Mouse (Mus musculus) CD4-positive, CD25-positive, alpha-beta regulatory T cell (primary cell): ENCODE measurements around the gene Entpd8. TPM values are rescaled to one million over a fixed set of nuclear protein-coding genes. Genes with fewer than 3 reads are reported as not detected.

Experiments used
- polyA plus RNA-seq: library from polyadenylated mRNA; unstranded; fragments of 100-300 nt; shearing (Covaris generic); gene quantifications from one replicate; pipeline ENCODE4 v1.2.1, GENCODE M21; 2017

The Entpd8 gene
- 0.37 TPM for polyA plus RNA-seq

DNA sequence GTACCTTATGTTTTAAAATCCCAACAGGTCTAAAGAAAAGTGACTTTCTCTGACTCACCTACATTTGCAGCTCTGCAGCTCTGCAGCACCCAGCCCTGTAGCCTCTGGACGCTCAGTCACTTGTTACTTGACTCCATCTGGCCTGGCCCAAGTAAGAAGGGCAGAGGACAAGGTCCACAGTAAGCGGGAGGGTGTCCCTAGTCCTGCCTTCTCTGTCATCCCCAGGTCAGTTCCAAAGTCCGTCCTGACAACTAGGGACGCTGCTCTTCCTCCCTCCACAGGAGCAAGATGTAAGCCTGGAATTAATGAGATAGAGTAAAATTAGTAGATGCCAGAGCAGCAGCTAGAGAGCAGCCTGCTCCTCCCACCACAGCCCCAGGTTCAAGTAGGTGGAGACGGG is at the start of gene Entpd8:
Gene Entpd8, plus strand, starts transcription at position 229 of the 400 bp plus-strand sequence.

DNA sequence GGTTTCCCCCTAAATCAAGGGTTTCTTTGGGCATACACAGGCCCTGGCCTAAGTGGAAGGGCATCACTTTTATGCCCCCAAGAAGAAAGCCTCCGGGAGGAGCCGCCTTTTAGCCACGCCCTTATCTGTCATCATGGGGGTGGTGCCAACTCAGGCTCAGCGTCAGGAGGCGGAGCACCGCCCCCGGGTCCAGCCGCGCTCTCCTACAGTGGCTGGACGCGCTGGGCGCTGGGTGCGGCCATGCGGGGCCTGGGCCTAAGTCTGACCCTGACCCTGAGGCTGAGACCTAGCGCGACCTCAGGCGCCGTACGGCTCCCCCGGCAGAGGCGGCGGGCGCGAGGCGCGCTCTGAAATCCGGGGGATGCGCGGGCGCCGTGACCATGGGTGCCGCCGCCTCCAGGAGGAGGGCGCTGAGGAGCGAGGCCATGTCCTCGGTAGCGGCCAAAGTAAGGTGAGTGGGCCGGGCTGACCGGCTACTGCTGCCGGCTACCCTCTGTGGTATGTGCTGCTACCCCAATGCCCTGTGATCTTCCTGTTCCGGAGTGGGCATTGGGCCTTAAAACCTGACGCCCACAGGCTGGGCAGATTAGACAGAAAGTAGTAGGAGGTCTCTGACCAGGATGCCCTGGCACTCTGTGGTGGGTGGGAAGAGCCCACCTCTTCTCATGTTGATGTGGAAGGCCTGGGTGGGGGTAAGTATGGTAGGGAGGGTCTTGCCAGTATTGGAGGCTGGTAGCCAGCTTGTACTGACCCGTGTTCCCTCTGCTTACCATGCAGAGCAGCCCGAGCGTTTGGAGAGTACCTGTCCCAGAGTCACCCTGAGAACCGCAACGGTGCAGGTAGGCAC is 25.7 kb upstream of the Entpd8 start, which contains the start of gene Nsmf:
Gene Nsmf, plus strand, starts transcription at position 135 of the 847 bp plus-strand sequence.

DNA sequence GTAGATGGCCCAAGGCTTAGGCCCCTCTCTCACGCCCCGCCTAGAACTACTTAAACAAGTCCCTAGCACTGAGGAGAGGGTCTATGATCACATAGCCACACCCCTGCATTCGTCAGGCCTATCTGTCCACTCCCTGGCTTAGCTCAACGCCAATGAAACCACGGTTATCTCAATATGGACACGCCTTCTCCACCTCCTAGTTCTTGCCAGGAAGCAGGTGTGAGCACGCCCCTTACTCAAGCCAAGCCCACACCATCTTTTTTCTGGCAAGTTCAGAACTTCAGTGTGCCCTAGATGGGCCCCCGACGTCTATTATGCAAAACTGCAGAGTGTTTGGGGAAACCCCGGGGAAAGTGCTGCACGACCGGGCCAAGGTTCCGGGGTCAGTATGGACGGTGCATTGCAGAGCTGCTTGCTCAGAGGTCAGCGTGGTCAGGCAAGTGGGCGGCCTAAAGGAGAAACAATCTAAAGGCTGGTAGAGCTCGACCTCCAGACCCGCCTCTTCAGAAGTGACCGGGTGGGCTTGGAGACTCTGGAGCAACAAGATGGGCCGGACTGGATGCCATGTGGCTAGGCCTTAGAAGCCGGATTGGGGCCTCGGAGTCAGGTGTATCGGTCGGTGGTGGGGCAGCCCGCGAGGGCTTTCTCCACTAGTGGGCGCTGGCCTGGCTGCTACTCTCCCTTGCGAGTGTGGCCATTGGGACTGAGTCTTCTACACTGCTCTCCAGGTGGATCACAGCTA is 15.2 kb downstream of the Entpd8 start, which contains the start of gene Noxa1:
Gene Noxa1, minus strand, starts transcription at position 41 of the 742 bp plus-strand sequence.

Other genes starting within 250 kb of the Entpd8 start
- gene Ehmt1, start 160.7 kb upstream of the Entpd8 start, polyA plus RNA-seq = 43.8 TPM
- 256 TPM for gene Arrdc1, start 145.1 kb upstream of the Entpd8 start, polyA plus RNA-seq
- 20.8 TPM for gene Zmynd19, start 130.5 kb upstream of the Entpd8 start, polyA plus RNA-seq
- 33.5 TPM for gene Dph7, start 117.9 kb upstream of the Entpd8 start, polyA plus RNA-seq
- gene Mrpl41, start 105.2 kb upstream of the Entpd8 start, polyA plus RNA-seq = 90.2 TPM
- 80.4 TPM for gene Pnpla7, start 104.3 kb upstream of the Entpd8 start, polyA plus RNA-seq
- 53.2 TPM for gene Nsmf, start 25.9 kb upstream of the Entpd8 start, polyA plus RNA-seq
- 8.3 TPM for gene Noxa1, start 14.8 kb downstream of the Entpd8 start, polyA plus RNA-seq
- gene Nrarp, start 100.5 kb downstream of the Entpd8 start, polyA plus RNA-seq = 5.1 TPM
- gene Tor4a, start 116.6 kb downstream of the Entpd8 start, polyA plus RNA-seq = 115 TPM
- 141 TPM for gene Nelfb, start 131.2 kb downstream of the Entpd8 start, polyA plus RNA-seq
- gene Stpg3, start 134.3 kb downstream of the Entpd8 start, polyA plus RNA-seq = not detected
- gene Fam166a, start 138.4 kb downstream of the Entpd8 start, polyA plus RNA-seq = 0.49 TPM
- 174 TPM for gene Tubb4b, start 144.4 kb downstream of the Entpd8 start, polyA plus RNA-seq
- not detected for gene Slc34a3, start 154.1 kb downstream of the Entpd8 start, polyA plus RNA-seq
- not detected for gene Rnf224, start 156.5 kb downstream of the Entpd8 start, polyA plus RNA-seq
- 2.2 TPM for gene Rnf208, start 162.0 kb downstream of the Entpd8 start, polyA plus RNA-seq
- gene Cysrt1, start 162.1 kb downstream of the Entpd8 start, polyA plus RNA-seq = not detected
- gene AL732309.1, start 166.6 kb downstream of the Entpd8 start, polyA plus RNA-seq = 7.9 TPM
- 25.3 TPM for gene Tmem203, start 175.1 kb downstream of the Entpd8 start, polyA plus RNA-seq
- 18.9 TPM for gene Tprn, start 182.3 kb downstream of the Entpd8 start, polyA plus RNA-seq
- gene Ssna1, start 192.1 kb downstream of the Entpd8 start, polyA plus RNA-seq = 118 TPM
- 116 TPM for gene Anapc2, start 192.2 kb downstream of the Entpd8 start, polyA plus RNA-seq
- gene Tmem210, start 207.8 kb downstream of the Entpd8 start, polyA plus RNA-seq = not detected
- gene Lrrc26, start 209.6 kb downstream of the Entpd8 start, polyA plus RNA-seq = 0.14 TPM
- gene Grin1, start 238.9 kb downstream of the Entpd8 start, polyA plus RNA-seq = 0.25 TPM